Mouse (Mus musculus) left cerebral cortex, postnatal 10 days (tissue): ENCODE results near the gene Hddc2. TPM values are rescaled to one million over a fixed set of nuclear protein-coding genes. Genes with fewer than 3 reads are reported as not detected.
"Not testable (repeated sequence)": the region's sequence is repeated elsewhere in the genome, so short reads cannot be mapped to it uniquely, and the experiment has no call there.

ENCODE experiments used
- DNase-seq, 2 experiments: peaks; one replicate each; pipeline ENCODE4 v3.0.0; 2021 to 2022; ENCODE audit warnings: low spot score in 2 of 2, mixed read lengths in 1 of 2; ENCODE audit errors: extremely low spot score in 1 of 2
- intact Hi-C: fragments of 180-260 bp; cut with DNase I; formaldehyde crosslinking; loops from one replicate; pipeline ENCODE4 v1.15.1; 2025
- total RNA-seq, 2 experiments: library from RNA; stranded (reverse); gene quantifications; 2 replicates each; pipeline ENCODE4 v1.2.3; 2021

Hddc2 gene
- total RNA-seq, 2 experiments from 2014 or later = 28.7 to 32.4 TPM

GRCm38 (mm10) chr10:31346401-31346800 is 33.2 kb downstream of the Hddc2 start:
- intact Hi-C loops = no loop called here
- DNase-seq = peak in 1 of 2 experiments; percentile 25

GRCm38 (mm10) chr10:31351056-31351455 is 37.9 kb downstream of the Hddc2 start:
- intact Hi-C loops = no loop called here
- no peak for DNase-seq

GRCm38 (mm10) chr10:31352845-31353427 is 39.8 kb downstream of the Hddc2 start:
- no peak for DNase-seq
- intact Hi-C loops = no loop called here

DNA sequence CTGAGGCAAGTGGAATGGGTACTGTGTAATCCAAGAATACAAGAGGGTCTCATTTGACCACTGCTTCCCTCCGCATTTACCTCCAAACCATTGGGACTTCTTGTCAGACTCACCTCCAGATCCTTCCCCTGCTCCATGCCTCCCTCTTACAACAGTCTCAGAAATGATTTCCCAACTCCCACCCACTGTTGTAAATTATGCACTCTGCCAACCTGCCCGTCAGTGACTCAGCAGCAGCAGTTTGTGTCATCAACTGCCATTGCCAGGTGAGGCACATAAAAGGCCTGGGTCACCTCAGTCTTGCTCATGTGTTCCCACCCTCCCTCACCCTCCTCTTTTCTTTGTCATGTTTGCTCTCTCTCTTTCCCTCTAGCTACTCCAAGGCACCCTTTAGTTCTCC is 41.0 kb downstream of the Hddc2 start:
- intact Hi-C loops = no loop called here
- DNase-seq = no peak

DNA sequence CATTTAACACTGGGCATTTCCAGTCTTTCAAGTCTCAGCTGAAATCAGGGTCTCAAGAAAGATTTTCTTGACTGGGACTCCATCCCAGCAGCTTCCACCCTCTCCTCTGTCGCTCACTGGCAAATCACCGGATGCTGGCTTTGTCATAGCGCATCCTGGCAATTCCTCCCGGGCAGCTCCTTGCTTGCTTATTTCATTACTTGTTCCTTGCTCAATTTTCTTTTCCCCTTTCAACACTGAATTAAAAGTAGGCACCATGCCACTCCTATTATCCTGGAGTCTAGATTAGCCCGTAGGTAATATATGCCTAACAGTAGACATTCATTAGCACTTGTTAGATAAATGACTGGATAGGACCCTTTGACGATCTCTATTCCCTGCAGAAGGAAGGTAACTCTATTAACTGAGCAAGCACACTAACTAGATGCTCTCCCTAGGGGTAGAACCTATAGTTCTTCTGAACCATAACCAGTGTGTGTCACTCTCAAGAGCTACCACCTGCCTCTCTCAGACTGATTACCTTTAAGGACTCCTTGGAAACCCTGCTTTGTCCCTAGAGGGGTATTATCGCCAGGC is 41.8 kb downstream of the Hddc2 start:
- no peak for DNase-seq
- intact Hi-C loops = no loop called here

DNA sequence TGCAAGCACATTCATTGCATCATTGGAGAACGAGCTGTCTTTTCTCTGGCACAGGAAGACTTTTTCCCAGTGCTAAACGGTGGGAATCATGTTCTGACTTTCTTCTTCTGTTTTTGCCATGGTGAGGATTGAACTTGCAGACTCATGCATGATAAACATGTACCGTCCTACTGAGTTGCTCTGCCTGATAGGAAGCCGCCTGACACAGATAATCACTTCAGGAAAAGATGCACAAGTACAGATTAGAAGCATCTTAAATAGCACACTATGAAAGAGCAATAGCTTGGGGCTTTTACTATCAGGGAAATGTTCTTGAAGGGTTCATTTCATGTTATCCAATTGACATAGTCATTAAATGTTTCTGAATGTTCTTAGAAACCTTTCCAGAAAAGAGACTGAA is 46.6 kb downstream of the Hddc2 start:
- intact Hi-C loops = no loop called here

DNA sequence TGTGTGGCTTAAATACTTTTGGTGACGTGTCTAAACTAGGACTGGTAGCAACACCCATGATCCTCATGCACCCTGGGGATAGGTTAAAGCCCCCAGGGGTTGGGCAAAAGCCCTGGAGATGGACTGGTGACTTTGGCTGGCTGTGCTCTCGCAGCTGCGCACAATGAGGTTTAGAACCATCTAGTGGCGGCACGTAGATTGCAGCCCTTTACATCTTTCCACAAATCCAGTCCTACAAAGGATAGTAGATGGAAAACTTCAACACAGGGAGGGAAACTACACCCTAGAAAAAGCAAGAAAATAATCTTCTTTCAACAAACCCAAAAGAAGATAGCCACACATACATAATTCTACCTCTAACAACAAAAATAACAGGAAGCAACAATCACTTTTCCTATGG is 57.0 kb downstream of the Hddc2 start:
- DNase-seq, intact Hi-C loops: not testable (repeated sequence)

More for the DNA sequence above, 46.6 kb downstream of the Hddc2 start:
- DNase-seq = no peak

Other genes with a start within 250 kb of the Hddc2 start
- 10 to 100 TPM; 16.4 to 17.0 TPM for gene Tpd52l1, start 132.6 kb downstream of the Hddc2 start, total RNA-seq